Mouse (Mus musculus): ENCODE measurements at regions not wholly inside any gene's neighbourhood (a gene's known extent, or its start where the extent isn't known, plus 50 kb on each side); places are given as distances from the start of the nearest gene placed in this dataset.

GRCm38 (mm10) chr14:76868831-76869230 is 167.7 kb upstream of the Ccdc122 start:
- in situ Hi-C loops (cut with MboI, MseI): loop anchor here (5.0 kb wide), 2 partner anchors 77 to 357 kb away; no protein-coding TSS in a partner anchor

GRCm38 (mm10) chr14:76868131-76868530 is 168.4 kb upstream of the Ccdc122 start:
- in situ Hi-C loops (cut with MboI, MseI): loop anchor here (5.0 kb wide), 2 partner anchors 76 to 356 kb away; no protein-coding TSS in a partner anchor

- in situ Hi-C loops (cut with MboI, MseI): loop anchor here (5.0 kb wide), 2 partner anchors 72 to 352 kb away; no protein-coding TSS in a partner anchor
Measured at GRCm38 (mm10) chr14:76864664-76865063, 171.9 kb upstream of the Ccdc122 start.

- in situ Hi-C loops (cut with MboI, MseI): no loop called here
Measured at GRCm38 (mm10) chr14:76863035-76863706, 173.4 kb upstream of the Ccdc122 start.

GRCm38 (mm10) chr14:76858396-76858795 is 178.2 kb upstream of the Ccdc122 start:
- in situ Hi-C loops (cut with MboI, MseI): no loop called here

GRCm38 (mm10) chr14:76857196-76857773 is 179.3 kb upstream of the Ccdc122 start:
- in situ Hi-C loops (cut with MboI, MseI): no loop called here

GRCm38 (mm10) chr14:76856591-76856990 is 180.0 kb upstream of the Ccdc122 start:
- in situ Hi-C loops (cut with MboI, MseI): no loop called here

- in situ Hi-C loops (cut with MboI, MseI): no loop called here
Measured at GRCm38 (mm10) chr14:76854965-76855364, 181.6 kb upstream of the Ccdc122 start.

GRCm38 (mm10) chr14:76851473-76852214 is 184.9 kb upstream of the Ccdc122 start:
- in situ Hi-C loops (cut with MboI, MseI): no loop called here

- in situ Hi-C loops (cut with MboI, MseI): no loop called here
Measured at GRCm38 (mm10) chr14:76850641-76851040, 185.9 kb upstream of the Ccdc122 start.

- in situ Hi-C loops (cut with MboI, MseI): no loop called here
Measured at GRCm38 (mm10) chr14:76850051-76850450, 186.5 kb upstream of the Ccdc122 start.

- in situ Hi-C loops (cut with MboI, MseI): no loop called here
Measured at GRCm38 (mm10) chr14:76849636-76850035, 186.9 kb upstream of the Ccdc122 start.

- in situ Hi-C loops (cut with MboI, MseI): no loop called here
Measured at GRCm38 (mm10) chr14:76849071-76849470, 187.5 kb upstream of the Ccdc122 start.

GRCm38 (mm10) chr14:76845706-76846105 is 190.9 kb upstream of the Ccdc122 start:
- in situ Hi-C loops (cut with MboI, MseI): no loop called here

GRCm38 (mm10) chr14:76844717-76845116 is 191.9 kb upstream of the Ccdc122 start:
- in situ Hi-C loops (cut with MboI, MseI): no loop called here

- in situ Hi-C loops (cut with MboI, MseI): loop anchor here in 1 of 2 experiments (10.0 kb wide), 1 partner anchor 837 kb away; no protein-coding TSS in a partner anchor
Measured at GRCm38 (mm10) chr14:76837583-76838220, 198.9 kb upstream of the Ccdc122 start.

- in situ Hi-C loops (cut with MboI, MseI): loop anchor here in 1 of 2 experiments (10.0 kb wide), 1 partner anchor 838 kb away; no protein-coding TSS in a partner anchor
Measured at GRCm38 (mm10) chr14:76836926-76837516, 199.6 kb upstream of the Ccdc122 start.

- in situ Hi-C loops (cut with MboI, MseI): loop anchor here in 1 of 2 experiments (10.0 kb wide), 1 partner anchor 839 kb away; no protein-coding TSS in a partner anchor
Measured at GRCm38 (mm10) chr14:76836271-76836670, 200.3 kb upstream of the Ccdc122 start.

- in situ Hi-C loops (cut with MboI, MseI): loop anchor here in 1 of 2 experiments (10.0 kb wide), 1 partner anchor 841 kb away; no protein-coding TSS in a partner anchor
Measured at GRCm38 (mm10) chr14:76834084-76834483, 202.5 kb upstream of the Ccdc122 start.

- in situ Hi-C loops (cut with MboI, MseI): loop anchor here in 1 of 2 experiments (10.0 kb wide), 2 partner anchors 554 to 1734 kb away; no protein-coding TSS in a partner anchor
Measured at GRCm38 (mm10) chr14:76829161-76829510, 207.4 kb upstream of the Ccdc122 start.
